Mouse (Mus musculus): ENCODE results near the gene Fat4. TPM values are rescaled to one million over a fixed set of nuclear protein-coding genes. Genes with fewer than 3 reads are reported as not detected.

Fat4 gene
- total RNA-seq, 2 experiments from 2014 or later, result 6.3 to 7.4 TPM

DNA sequence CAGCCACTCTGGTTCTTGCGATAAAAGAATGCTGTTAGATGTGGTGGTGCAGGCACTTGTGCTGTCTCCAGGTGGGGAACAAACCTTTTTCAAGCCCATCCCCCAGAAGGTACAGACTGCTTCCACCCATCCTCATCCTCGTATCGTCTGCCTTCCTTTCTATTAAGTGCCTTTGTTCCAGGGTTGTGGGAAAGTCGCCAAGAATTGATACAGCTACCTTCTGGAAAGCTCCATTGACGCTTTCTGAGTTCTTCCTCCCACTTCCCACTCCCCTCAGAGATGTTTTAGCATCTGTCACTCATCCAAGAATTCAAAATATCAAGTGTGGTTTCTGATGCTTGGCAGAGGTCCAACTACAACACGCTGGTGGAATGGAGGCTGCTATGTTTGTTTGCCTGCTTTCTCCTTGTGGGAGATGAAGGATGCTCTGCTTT lies 6.1 kb downstream of the Fat4 start:
- intact Hi-C loops (cut with DNase I), result no loop called here
- no peak for DNase-seq (ENCODE audit: low spot score)

- DNase-seq (ENCODE audit: low spot score), result no peak
- intact Hi-C loops (cut with DNase I), result no loop called here
Observed at GRCm38 (mm10) chr3:38900839-38901238, 14.1 kb downstream of the Fat4 start.

- DNase-seq (ENCODE audit: low spot score), result no peak
- intact Hi-C loops (cut with DNase I), result no loop called here
Observed at GRCm38 (mm10) chr3:38906832-38907231, 20.1 kb downstream of the Fat4 start.

DNA sequence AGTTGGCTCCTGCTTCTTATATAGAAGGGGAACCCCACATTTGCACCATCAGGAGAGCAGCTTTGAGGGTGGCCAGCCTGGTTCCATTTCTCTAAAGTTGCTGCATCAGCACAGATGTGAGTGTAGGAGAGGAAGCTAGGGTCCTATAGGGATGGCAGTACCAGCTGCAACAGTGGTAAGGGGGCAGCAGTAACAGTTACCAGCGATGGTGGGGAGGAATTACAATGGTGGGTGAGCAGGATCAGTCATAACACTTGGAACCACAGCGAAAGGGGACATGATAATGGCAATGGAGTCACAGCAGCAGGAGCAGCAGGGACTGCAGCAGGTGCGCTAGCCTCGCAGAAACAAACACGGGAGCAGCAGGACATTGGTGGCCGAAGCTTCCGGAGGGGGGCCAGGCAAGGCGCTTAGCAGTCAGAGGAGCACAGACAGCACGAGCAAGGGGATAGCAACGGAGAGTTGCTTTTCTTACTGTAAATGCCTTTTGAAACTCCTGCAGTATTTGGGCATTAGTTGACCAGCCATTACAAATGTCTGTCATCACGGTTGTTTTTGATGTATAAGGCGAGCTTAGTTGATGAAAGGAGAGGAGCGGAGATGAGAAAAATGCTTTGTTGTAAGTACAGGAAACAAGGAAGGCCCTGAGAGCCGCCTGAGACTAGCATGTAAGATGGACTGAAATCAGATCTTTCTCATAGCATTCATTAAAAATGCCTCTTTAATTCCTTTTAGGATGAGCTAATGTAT lies 21.1 kb downstream of the Fat4 start:
- DNase-seq (ENCODE audit: low spot score), result no peak
- intact Hi-C loops (cut with DNase I), result no loop called here

GRCm38 (mm10) chr3:38908426-38909111 lies 21.8 kb downstream of the Fat4 start:
- DNase-seq (ENCODE audit: low spot score), result no peak
- intact Hi-C loops (cut with DNase I), result no loop called here

GRCm38 (mm10) chr3:38912768-38913487 lies 26.2 kb downstream of the Fat4 start:
- intact Hi-C loops (cut with DNase I), result no loop called here
- no peak for DNase-seq (ENCODE audit: low spot score)

- intact Hi-C loops (cut with DNase I), result loop anchor here (2.0 kb wide), 1 partner anchor 25 kb away; no protein-coding TSS in a partner anchor
- DNase-seq (ENCODE audit: low spot score), result no peak
Observed at GRCm38 (mm10) chr3:38913488-38914105, 26.9 kb downstream of the Fat4 start.

DNA sequence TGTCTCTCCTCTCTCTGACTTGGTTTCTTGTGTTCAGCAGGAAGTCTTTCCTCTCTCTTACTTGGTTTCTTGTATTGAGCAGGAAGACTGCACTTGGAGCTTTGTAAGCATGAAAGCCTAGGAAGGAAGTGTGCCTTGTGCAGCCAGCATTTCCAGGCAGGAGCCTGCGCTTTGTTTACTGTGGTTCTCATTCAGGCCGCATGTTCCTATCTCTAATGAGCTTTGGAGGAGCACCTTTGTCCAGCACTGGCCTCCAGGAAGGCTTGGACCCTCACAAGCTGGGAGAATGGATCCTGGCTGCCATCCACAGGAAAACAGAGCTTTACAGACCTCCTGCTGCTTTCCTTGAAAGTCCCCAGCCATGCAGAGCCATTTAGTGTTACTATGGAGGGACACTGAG lies 32.2 kb downstream of the Fat4 start:
- DNase-seq (ENCODE audit: low spot score), result no peak
- intact Hi-C loops (cut with DNase I), result no loop called here

DNA sequence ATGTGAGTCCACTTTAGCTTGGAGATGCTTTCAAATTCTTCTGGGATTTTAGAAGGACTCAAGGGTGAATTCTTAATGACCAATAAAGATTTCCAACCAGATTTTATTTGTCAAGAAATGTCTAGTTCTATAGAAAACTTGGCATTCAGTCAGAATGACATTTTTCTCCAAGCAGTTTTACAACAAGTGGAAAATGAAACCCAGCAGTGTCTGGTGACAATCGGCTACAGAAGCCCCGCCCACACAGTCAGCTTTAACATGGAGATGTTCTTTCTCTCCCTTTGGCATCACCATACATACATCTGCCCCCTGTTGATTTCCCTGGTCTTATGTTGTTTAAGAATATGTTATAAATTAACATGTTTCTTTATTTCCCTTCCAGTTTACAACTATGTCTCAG lies 34.3 kb downstream of the Fat4 start:
- intact Hi-C loops (cut with DNase I), result no loop called here
- no peak for DNase-seq (ENCODE audit: low spot score)

GRCm38 (mm10) chr3:38923251-38923686 lies 36.5 kb downstream of the Fat4 start:
- no peak for DNase-seq (ENCODE audit: low spot score)
- intact Hi-C loops (cut with DNase I), result no loop called here

DNA sequence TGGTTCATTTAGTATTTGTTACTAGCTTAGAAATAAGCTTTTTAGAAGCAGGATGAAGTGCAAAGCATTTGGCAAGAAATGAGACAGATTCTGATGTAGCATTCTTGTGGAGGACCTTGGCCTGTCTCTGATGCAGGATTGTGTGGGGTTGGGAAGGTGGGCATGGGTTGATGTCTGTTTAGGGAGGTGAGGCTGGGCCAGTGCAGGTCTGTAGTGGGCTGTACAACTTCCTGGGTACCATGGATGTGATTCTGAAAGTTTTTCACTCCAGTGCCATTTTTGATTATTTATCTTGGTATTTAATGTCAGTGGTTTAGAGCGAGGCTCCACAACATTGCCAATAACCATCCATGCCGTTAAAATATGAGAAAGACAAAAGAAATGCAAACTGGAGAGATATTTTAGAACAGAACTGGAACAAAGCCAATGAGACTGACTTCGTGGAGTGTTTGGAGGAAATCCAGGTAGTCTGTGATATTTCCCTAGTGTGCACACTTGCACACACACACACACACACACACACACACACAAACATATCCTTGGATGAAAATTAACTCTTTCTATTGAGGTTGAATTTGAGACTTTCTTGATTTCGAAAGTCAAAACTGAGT lies 41.4 kb downstream of the Fat4 start:
- no peak for DNase-seq (ENCODE audit: low spot score)
- intact Hi-C loops (cut with DNase I), result no loop called here

DNA sequence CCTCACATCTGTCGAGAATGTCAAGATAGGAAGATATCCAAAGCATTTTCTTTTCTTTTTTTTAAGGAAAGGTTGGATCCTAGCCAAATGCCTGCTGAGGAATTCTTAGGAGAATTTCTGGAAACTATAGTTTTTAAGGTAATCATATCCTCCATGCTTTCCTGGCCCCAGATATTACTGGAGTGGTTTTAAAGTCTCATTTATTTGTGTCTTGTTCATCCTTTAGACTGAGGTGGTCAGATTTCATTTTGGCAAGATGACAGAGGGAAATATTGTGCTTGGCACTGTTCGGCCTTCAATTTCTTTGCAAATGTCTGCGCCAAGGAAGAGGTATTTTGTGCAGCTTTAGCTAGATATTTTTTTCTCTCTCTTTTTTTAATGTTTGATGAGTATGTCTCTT lies 42.0 kb downstream of the Fat4 start:
- intact Hi-C loops (cut with DNase I), result no loop called here
- no peak for DNase-seq (ENCODE audit: low spot score)

- DNase-seq (ENCODE audit: low spot score), result no peak
- intact Hi-C loops (cut with DNase I), result loop anchor here (5.0 kb wide), 2 partner anchors 47 to 283 kb away; partner anchors contain the start of gene Fat4
Observed at GRCm38 (mm10) chr3:38934780-38935179, 48.0 kb downstream of the Fat4 start.

GRCm38 (mm10) chr3:38936485-38936884 lies 49.7 kb downstream of the Fat4 start:
- intact Hi-C loops (cut with DNase I), result loop anchor here (5.0 kb wide), 2 partner anchors 49 to 281 kb away; partner anchors contain the start of gene Fat4

GRCm38 (mm10) chr3:38937159-38937558 lies 50.4 kb downstream of the Fat4 start:
- intact Hi-C loops (cut with DNase I), result loop anchor here (5.0 kb wide), 2 partner anchors 50 to 280 kb away; partner anchors contain the start of gene Fat4
- peak; percentile 21 for DNase-seq (ENCODE audit: low spot score)

More at GRCm38 (mm10) chr3:38936485-38936884, 49.7 kb downstream of the Fat4 start:
- peak; percentile 8 for DNase-seq (ENCODE audit: low spot score)

DNA sequence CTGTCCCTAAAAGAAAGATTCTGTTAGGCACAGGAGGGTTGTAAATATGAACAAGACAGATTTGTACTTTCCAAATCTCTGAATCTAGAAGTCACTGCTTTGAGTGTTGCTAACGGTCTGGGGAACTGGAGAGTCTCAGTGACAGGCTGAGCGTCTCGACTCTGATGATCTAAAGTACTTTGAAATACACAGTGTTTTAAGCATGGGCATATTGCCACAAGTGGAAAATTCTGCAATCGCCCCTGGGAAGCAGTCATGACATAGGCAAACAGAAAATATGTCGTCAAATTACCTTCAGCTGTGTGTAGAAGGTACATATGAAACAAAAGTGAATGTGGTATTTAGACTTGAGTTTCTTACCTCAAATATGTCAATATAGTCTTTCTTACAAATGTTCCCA lies 51.4 kb downstream of the Fat4 start:
- intact Hi-C loops (cut with DNase I), result loop anchor here (5.0 kb wide), 2 partner anchors 51 to 279 kb away; partner anchors contain the start of gene Fat4

GRCm38 (mm10) chr3:38939573-38939972 lies 52.8 kb downstream of the Fat4 start:
- no peak for DNase-seq (ENCODE audit: low spot score)
- intact Hi-C loops (cut with DNase I), result loop anchor here (5.0 kb wide), 2 partner anchors 52 to 278 kb away; partner anchors contain the start of gene Fat4

More for the DNA sequence above, 51.4 kb downstream of the Fat4 start:
- no peak for DNase-seq (ENCODE audit: low spot score)

DNA sequence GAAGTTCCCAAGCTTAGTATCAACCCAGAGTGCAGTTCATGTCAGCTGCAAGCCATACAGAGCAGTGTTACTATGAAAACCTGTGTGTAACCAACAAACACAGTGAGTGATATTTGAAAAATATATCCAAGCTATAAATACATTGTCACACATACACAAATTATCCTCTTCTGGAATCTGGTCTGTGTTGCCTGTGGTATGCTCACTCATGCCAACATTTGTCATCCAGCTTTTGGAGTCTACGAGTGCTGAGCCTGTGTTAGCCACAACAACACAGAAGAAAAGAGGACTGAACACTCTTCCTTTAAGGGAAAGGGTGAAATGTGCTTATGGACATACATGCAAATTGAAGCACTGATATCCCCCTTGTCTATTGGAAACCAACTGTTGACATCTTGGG lies 53.6 kb downstream of the Fat4 start:
- intact Hi-C loops (cut with DNase I), result no loop called here

DNA sequence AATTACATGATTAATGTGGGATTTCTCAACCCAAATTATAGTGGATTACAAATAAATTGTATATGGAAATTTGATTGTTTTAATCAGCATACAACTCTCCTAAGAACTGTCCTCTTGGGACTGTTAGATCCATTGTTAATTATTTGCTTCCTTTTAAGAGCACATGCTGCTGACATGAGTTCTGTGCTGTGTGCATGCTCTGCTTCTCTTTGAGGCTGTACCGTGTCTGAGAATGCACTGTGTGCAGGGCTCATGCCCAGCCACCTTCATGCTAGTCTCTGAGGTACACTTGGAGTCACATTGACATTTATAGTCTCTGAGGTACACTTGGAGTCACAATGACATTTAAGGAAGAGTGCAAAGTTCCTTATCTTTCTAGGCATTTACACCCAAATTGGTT lies 58.4 kb downstream of the Fat4 start:
- no peak for DNase-seq (ENCODE audit: low spot score)
- intact Hi-C loops (cut with DNase I), result no loop called here

More for the DNA sequence above, 53.6 kb downstream of the Fat4 start:
- DNase-seq (ENCODE audit: low spot score), result no peak

Measured in heart, postnatal 25 days (tissue).